Mouse (Mus musculus): Measurements from ENCODE around the gene Slc25a45. TPM values are rescaled to one million over a fixed set of nuclear protein-coding genes. Genes with fewer than 3 reads are reported as not detected.

Slc25a45 gene
- total RNA-seq, 1 experiment from 2014 or later: 48.1 TPM

DNA sequence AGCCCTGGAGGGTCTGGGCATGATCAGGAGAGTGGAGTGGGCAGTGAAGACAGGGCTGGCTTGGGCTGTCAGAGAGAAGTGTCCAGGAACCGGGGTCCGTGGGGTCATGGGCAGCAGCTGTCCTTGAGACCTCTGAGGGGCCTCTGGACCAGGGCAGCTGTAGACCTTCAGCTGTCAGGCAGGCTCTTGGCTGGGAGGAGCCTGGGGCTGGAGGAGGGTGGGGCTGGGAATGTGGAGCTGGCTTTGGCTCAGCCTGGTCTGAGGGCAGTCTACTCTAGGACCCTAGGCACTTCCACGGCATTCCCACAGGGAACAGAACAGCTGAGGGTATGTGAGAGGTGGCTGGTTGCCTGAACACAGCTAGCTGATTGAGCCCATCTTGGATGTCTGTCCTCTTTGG lies 57.7 kb downstream of the Slc25a45 start:
- no peak for ATAC-seq (replicated peaks in 1 of 2; ENCODE audit: insufficient read depth in 1 of 2, low FRiP score in 2 of 2, low TSS enrichment in 1 of 2, low read depth in 1 of 2, poor library complexity in 2 of 2, severe bottlenecking in 2 of 2)

Other genes starting within 250 kb of the Slc25a45 start
- 44.7 and 74.6 TPM in 2 replicates for gene Rela, start 240.3 kb upstream of the Slc25a45 start, total RNA-seq (2017)
- gene Sipa1, start 214.1 kb upstream of the Slc25a45 start, total RNA-seq (2017): 33.0 and 33.8 TPM in 2 replicates
- 23.9 and 34.3 TPM in 2 replicates for gene Map3k11, start 189.1 kb upstream of the Slc25a45 start, total RNA-seq (2017)
- gene Pcnx3, start 188.9 kb upstream of the Slc25a45 start, total RNA-seq (2017): 21.0 and 21.2 TPM in 2 replicates
- 0.75 TPM in 1 of 2 replicates, not detected in the other for gene Kcnk7, start 173.4 kb upstream of the Slc25a45 start, total RNA-seq (2017)
- 29.5 and 51.2 TPM in 2 replicates for gene Ehbp1l1, start 151.5 kb upstream of the Slc25a45 start, total RNA-seq (2017)
- gene Fam89b, start 148.2 kb upstream of the Slc25a45 start, total RNA-seq (2017): 22.8 and 27.0 TPM in 2 replicates
- 23.5 and 46.0 TPM in 2 replicates for gene Ltbp3, start 136.9 kb upstream of the Slc25a45 start, total RNA-seq (2017)
- 22.5 and 30.9 TPM in 2 replicates for gene Scyl1, start 106.4 kb upstream of the Slc25a45 start, total RNA-seq (2017)
- gene Frmd8, start 2.5 kb upstream of the Slc25a45 start, total RNA-seq (2017): 26.4 and 31.8 TPM in 2 replicates
- 2.4 and 2.6 TPM in 2 replicates for gene Tigd3, start 16.3 kb downstream of the Slc25a45 start, total RNA-seq (2017)
- 121 and 154 TPM in 2 replicates for gene Dpf2, start 35.2 kb downstream of the Slc25a45 start, total RNA-seq (2017)
- 0.25 TPM in 1 of 2 replicates, not detected in the other for gene Cdc42ep2, start 47.0 kb downstream of the Slc25a45 start, total RNA-seq (2017)
- gene Pola2, start 86.4 kb downstream of the Slc25a45 start, total RNA-seq (2017): 39.6 and 68.5 TPM in 2 replicates
- not detected in 2 replicates for gene Slc22a20, start 108.3 kb downstream of the Slc25a45 start, total RNA-seq (2017)
- 32.4 and 37.5 TPM in 2 replicates for gene Capn1, start 138.1 kb downstream of the Slc25a45 start, total RNA-seq (2017)
- 7.0 and 9.4 TPM in 2 replicates for gene Syvn1, start 168.8 kb downstream of the Slc25a45 start, total RNA-seq (2017)
- gene Mrpl49, start 180.0 kb downstream of the Slc25a45 start, total RNA-seq (2017): 37.0 and 38.9 TPM in 2 replicates
- gene Fau, start 180.0 kb downstream of the Slc25a45 start, total RNA-seq (2017): 1,306 and 2,041 TPM in 2 replicates
- gene Znhit2, start 183.4 kb downstream of the Slc25a45 start, total RNA-seq (2017): 8.3 and 11.5 TPM in 2 replicates
- 1.3 and 3.0 TPM in 2 replicates for gene Tm7sf2, start 190.6 kb downstream of the Slc25a45 start, total RNA-seq (2017)
- 46.8 and 52.8 TPM in 2 replicates for gene Vps51, start 199.4 kb downstream of the Slc25a45 start, total RNA-seq (2017)
- gene Tmem262, start 202.2 kb downstream of the Slc25a45 start, total RNA-seq (2017): not detected in 2 replicates
- not detected in 2 replicates for gene Gm28374, start 204.4 kb downstream of the Slc25a45 start, total RNA-seq (2017)
- 23.5 and 68.8 TPM in 2 replicates for gene Zfpl1, start 207.1 kb downstream of the Slc25a45 start, total RNA-seq (2017)
- gene Cdca5, start 207.2 kb downstream of the Slc25a45 start, total RNA-seq (2017): 25.8 and 26.8 TPM in 2 replicates
- gene AC131692.1, start 216.6 kb downstream of the Slc25a45 start, total RNA-seq (2017): 1.3 and 1.5 TPM in 2 replicates
- 0.13 TPM in 1 of 2 replicates, not detected in the other for gene Naaladl1, start 228.0 kb downstream of the Slc25a45 start, total RNA-seq (2017)
- 5.0 and 6.8 TPM in 2 replicates for gene Sac3d1, start 240.8 kb downstream of the Slc25a45 start, total RNA-seq (2017)